Mouse (Mus musculus) effector memory CD4-positive, alpha-beta T cell, adult 7 months (primary cell): ENCODE results near the gene Gm3033. TPM values are rescaled to one million over a fixed set of nuclear protein-coding genes. Genes with fewer than 3 reads are reported as not detected.

ENCODE experiments used
- polyA plus RNA-seq: library from polyadenylated mRNA; unstranded; fragments of 100-300 nt; shearing (Covaris generic); gene quantifications from one replicate; pipeline ENCODE4 v1.2.1, GENCODE M21; 2017

The Gm3033 gene
- not detected for polyA plus RNA-seq

DNA sequence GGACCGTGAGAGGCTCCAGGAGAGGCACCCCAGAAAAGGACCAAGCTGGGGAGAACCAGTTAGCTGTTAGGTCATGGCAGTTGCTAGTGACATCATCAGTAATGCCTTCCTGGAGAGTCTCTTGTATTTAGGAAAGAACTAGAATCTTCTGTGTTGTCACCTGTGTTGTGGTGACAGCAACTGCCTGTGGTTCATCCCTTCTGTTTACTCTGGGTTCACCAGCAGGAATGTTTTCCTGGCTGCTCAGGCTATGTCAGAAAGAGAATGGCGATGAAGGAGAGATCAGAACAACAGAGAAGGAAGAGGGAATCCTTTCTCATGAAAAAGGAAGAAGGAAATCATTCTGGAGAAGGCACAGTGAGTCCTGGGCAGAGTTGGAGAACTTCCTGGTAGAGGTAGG is at the start of gene Gm3033:
Gm3033 (plus strand) TSS at position 301 of the 400 bp plus-strand sequence.

GRCm38 (mm10) chr14:3809774-3810173 is 36.3 kb upstream of the Gm3033 start, which contains the start of gene Gm3002:
Gene Gm3002, plus strand, starts transcription at chr14:3810074.

GRCm38 (mm10) chr14:3883872-3884271 is 37.8 kb downstream of the Gm3033 start, which contains the start of gene Gm2916:
Gene Gm2916, plus strand, starts transcription at chr14:3884172.

Other genes starting within 250 kb of the Gm3033 start
- not detected for gene Gm3012, start 211.7 kb upstream of the Gm3033 start, polyA plus RNA-seq
- not detected for gene Gm3020, start 194.2 kb upstream of the Gm3033 start, polyA plus RNA-seq
- not detected for gene Gm3043, start 157.5 kb upstream of the Gm3033 start, polyA plus RNA-seq
- gene Gm3002, start 36.2 kb upstream of the Gm3033 start, polyA plus RNA-seq = not detected
- gene Gm2916, start 37.9 kb downstream of the Gm3033 start, polyA plus RNA-seq = not detected
- gene Gm3029, start 85.5 kb downstream of the Gm3033 start, polyA plus RNA-seq = not detected
- gene Gm3095, start 117.3 kb downstream of the Gm3033 start, polyA plus RNA-seq = not detected
- not detected for gene Gm3099, start 152.1 kb downstream of the Gm3033 start, polyA plus RNA-seq
- gene Gm5796, start 177.7 kb downstream of the Gm3033 start, polyA plus RNA-seq = not detected
- gene Gm3115, start 237.9 kb downstream of the Gm3033 start, polyA plus RNA-seq = not detected